Mouse (Mus musculus): ENCODE data around the gene Kcnc3. TPM values are rescaled to one million over a fixed set of nuclear protein-coding genes. Genes with fewer than 3 reads are reported as not detected.

Gene Kcnc3
- polyA plus RNA-seq, 1 experiment from 2014 or later: 5.2 TPM

GRCm38 (mm10) chr7:44563284-44563683, 27.2 kb upstream of the Kcnc3 start:
- WGBS: 51% methylated on average over 8 of the region's 8 CpGs
- H3K4me1 ChIP-seq (ENCODE audit: control insufficient read depth, insufficient read depth, low read length): no peaks in the 10 kb centered on the region
- DNase-seq (no peak), ATAC-seq (ENCODE audit: low FRiP score, low TSS enrichment) (no peak)
- H3K27me3 ChIP-seq (ENCODE audit: control insufficient read depth, insufficient read depth, low read length): no peaks in the 10 kb centered on the region
- H3K9me3 ChIP-seq (ENCODE audit: control insufficient read depth, low read length): no peaks in the 10 kb centered on the region
- no peak overlapping the region for H3K4me2 ChIP-seq (ENCODE audit: low read length)
- H3K36me3 ChIP-seq (ENCODE audit: control insufficient read depth, insufficient read depth, low read length): no peaks in the 10 kb centered on the region
- no peak overlapping the region for H3K4me3 ChIP-seq (replicated peaks; ENCODE audit: low read depth, low read length)
- no peak overlapping the region for H3K27ac ChIP-seq (replicated peaks; ENCODE audit: low read depth, low read length)
- H3K9ac ChIP-seq (replicated peaks; ENCODE audit: low read length): no peak overlapping the region

- H3K36me3 ChIP-seq (ENCODE audit: control insufficient read depth, insufficient read depth, low read length): no peaks in the 10 kb centered on the region
- H3K27ac ChIP-seq (replicated peaks; ENCODE audit: low read depth, low read length): no peak overlapping the region
- whole genome bisulfite sequencing: 82% methylated on average over 10 of the region's 10 CpGs
- H3K4me2 ChIP-seq (ENCODE audit: low read length): no peak overlapping the region
- DNase-seq (no peak), ATAC-seq (ENCODE audit: low FRiP score, low TSS enrichment) (no peak)
- H3K9ac ChIP-seq (replicated peaks; ENCODE audit: low read length): no peak overlapping the region
- no peaks in the 10 kb centered on the region for H3K4me1 ChIP-seq (ENCODE audit: control insufficient read depth, insufficient read depth, low read length)
- H3K9me3 ChIP-seq (ENCODE audit: control insufficient read depth, low read length): no peaks in the 10 kb centered on the region
- H3K4me3 ChIP-seq (replicated peaks; ENCODE audit: low read depth, low read length): no peak overlapping the region
- no peaks in the 10 kb centered on the region for H3K27me3 ChIP-seq (ENCODE audit: control insufficient read depth, insufficient read depth, low read length)
Observed at GRCm38 (mm10) chr7:44564486-44564885, 26.0 kb upstream of the Kcnc3 start.

- 79% methylated on average over 6 of the region's 6 CpGs for WGBS
- Histone ChIP-seq H3K4me1 (ENCODE audit: control insufficient read depth, insufficient read depth, low read length) (no peaks in the 10 kb centered on the region), H3K36me3 (ENCODE audit: control insufficient read depth, insufficient read depth, low read length) (no peaks in the 10 kb centered on the region), H3K27ac (replicated peaks; ENCODE audit: low read depth, low read length) (no peak overlapping the region), H3K4me3 (replicated peaks; ENCODE audit: low read depth, low read length) (no peak overlapping the region), H3K9ac (replicated peaks; ENCODE audit: low read length) (no peak overlapping the region), H3K9me3 (ENCODE audit: control insufficient read depth, low read length) (no peaks in the 10 kb centered on the region), H3K27me3 (ENCODE audit: control insufficient read depth, insufficient read depth, low read length) (no peaks in the 10 kb centered on the region), H3K4me2 (ENCODE audit: low read length) (no peak overlapping the region)
- DNase-seq (no peak), ATAC-seq (ENCODE audit: low FRiP score, low TSS enrichment) (no peak)
Observed at GRCm38 (mm10) chr7:44565414-44565813, 25.1 kb upstream of the Kcnc3 start.

GRCm38 (mm10) chr7:44568803-44569202, 21.7 kb upstream of the Kcnc3 start:
- no peak for DNase-seq
- Histone ChIP-seq H3K4me2 (ENCODE audit: low read length) (no peak overlapping the region), H3K9ac (replicated peaks; ENCODE audit: low read length) (no peak overlapping the region), H3K4me3 (replicated peaks; ENCODE audit: low read depth, low read length) (no peak overlapping the region), H3K9me3 (ENCODE audit: control insufficient read depth, low read length) (no peaks in the 10 kb centered on the region), H3K4me1 (ENCODE audit: control insufficient read depth, insufficient read depth, low read length) (no peaks in the 10 kb centered on the region), H3K27ac (replicated peaks; ENCODE audit: low read depth, low read length) (no peak overlapping the region), H3K36me3 (ENCODE audit: control insufficient read depth, insufficient read depth, low read length) (no peaks in the 10 kb centered on the region), H3K27me3 (ENCODE audit: control insufficient read depth, insufficient read depth, low read length) (no peaks in the 10 kb centered on the region)
- WGBS: 78% methylated on average over 9 of the region's 9 CpGs
- no peak for ATAC-seq (ENCODE audit: low FRiP score, low TSS enrichment)

GRCm38 (mm10) chr7:44570989-44571388, 19.5 kb upstream of the Kcnc3 start:
- H3K27me3 ChIP-seq (ENCODE audit: control insufficient read depth, insufficient read depth, low read length): no peaks in the 10 kb centered on the region
- H3K27ac ChIP-seq (replicated peaks; ENCODE audit: low read depth, low read length): no peak overlapping the region
- no peaks in the 10 kb centered on the region for H3K9me3 ChIP-seq (ENCODE audit: control insufficient read depth, low read length)
- H3K4me1 ChIP-seq (ENCODE audit: control insufficient read depth, insufficient read depth, low read length): no peaks in the 10 kb centered on the region
- DNase-seq (no peak), ATAC-seq (ENCODE audit: low FRiP score, low TSS enrichment) (no peak)
- H3K36me3 ChIP-seq (ENCODE audit: control insufficient read depth, insufficient read depth, low read length): no peaks in the 10 kb centered on the region
- WGBS: 87% methylated on average over 6 of the region's 6 CpGs
- no peak overlapping the region for H3K9ac ChIP-seq (replicated peaks; ENCODE audit: low read length)
- no peak overlapping the region for H3K4me2 ChIP-seq (ENCODE audit: low read length)
- no peak overlapping the region for H3K4me3 ChIP-seq (replicated peaks; ENCODE audit: low read depth, low read length)

GRCm38 (mm10) chr7:44571811-44572210, 18.7 kb upstream of the Kcnc3 start:
- DNase-seq: no peak

GRCm38 (mm10) chr7:44572213-44572701, 18.2 kb upstream of the Kcnc3 start, which contains the start of gene Napsa:
TSS of gene Napsa (plus strand) at chr7:44572380.
- WGBS: 33% methylated on average over 7 of the region's 7 CpGs
- DNase-seq (no peak), ATAC-seq (ENCODE audit: low FRiP score, low TSS enrichment) (no peak)

More at GRCm38 (mm10) chr7:44571811-44572210, 18.7 kb upstream of the Kcnc3 start:
- Histone ChIP-seq H3K27ac (replicated peaks; ENCODE audit: low read depth, low read length) (no peak overlapping the region), H3K4me2 (ENCODE audit: low read length) (no peak overlapping the region), H3K36me3 (ENCODE audit: control insufficient read depth, insufficient read depth, low read length) (no peaks in the 10 kb centered on the region), H3K9ac (replicated peaks; ENCODE audit: low read length) (no peak overlapping the region), H3K4me3 (replicated peaks; ENCODE audit: low read depth, low read length) (no peak overlapping the region), H3K9me3 (ENCODE audit: control insufficient read depth, low read length) (no peaks in the 10 kb centered on the region), H3K4me1 (ENCODE audit: control insufficient read depth, insufficient read depth, low read length) (no peaks in the 10 kb centered on the region), H3K27me3 (ENCODE audit: control insufficient read depth, insufficient read depth, low read length) (no peaks in the 10 kb centered on the region)
- no peak for ATAC-seq (ENCODE audit: low FRiP score, low TSS enrichment)
- WGBS: 36% methylated on average over 4 of the region's 4 CpGs

GRCm38 (mm10) chr7:44572956-44573484, 17.4 kb upstream of the Kcnc3 start:
- Histone ChIP-seq H3K36me3 (ENCODE audit: control insufficient read depth, insufficient read depth, low read length) (no peaks in the 10 kb centered on the region), H3K4me2 (ENCODE audit: low read length) (no peak overlapping the region), H3K27ac (replicated peaks; ENCODE audit: low read depth, low read length) (no peak overlapping the region), H3K27me3 (ENCODE audit: control insufficient read depth, insufficient read depth, low read length) (no peaks in the 10 kb centered on the region), H3K9me3 (ENCODE audit: control insufficient read depth, low read length) (no peaks in the 10 kb centered on the region), H3K9ac (replicated peaks; ENCODE audit: low read length) (no peak overlapping the region), H3K4me1 (ENCODE audit: control insufficient read depth, insufficient read depth, low read length) (no peaks in the 10 kb centered on the region), H3K4me3 (replicated peaks; ENCODE audit: low read depth, low read length) (no peak overlapping the region)
- WGBS: 76% methylated on average over 5 of the region's 5 CpGs
- ATAC-seq (ENCODE audit: low FRiP score, low TSS enrichment) (no peak), DNase-seq (no peak)

More at GRCm38 (mm10) chr7:44572213-44572701, 18.2 kb upstream of the Kcnc3 start, which contains the start of gene Napsa:
- no peak within 1 kb of the TSS for H3K4me3 ChIP-seq (replicated peaks; ENCODE audit: low read depth, low read length)
- H3K9me3 ChIP-seq (ENCODE audit: control insufficient read depth, low read length): no peaks in the 10 kb centered on the region
- H3K4me1 ChIP-seq (ENCODE audit: control insufficient read depth, insufficient read depth, low read length): no peaks in the 10 kb centered on the region
- no peaks in the 10 kb centered on the region for H3K36me3 ChIP-seq (ENCODE audit: control insufficient read depth, insufficient read depth, low read length)
- no peaks in the 10 kb centered on the region for H3K27me3 ChIP-seq (ENCODE audit: control insufficient read depth, insufficient read depth, low read length)
- no peak within 1 kb of the TSS for H3K27ac ChIP-seq (replicated peaks; ENCODE audit: low read depth, low read length)
- no peak within 1 kb of the TSS for H3K4me2 ChIP-seq (ENCODE audit: low read length)
- H3K9ac ChIP-seq (replicated peaks; ENCODE audit: low read length): no peak within 1 kb of the TSS

GRCm38 (mm10) chr7:44576333-44576844, 14.1 kb upstream of the Kcnc3 start:
- 46% methylated on average over 5 of the region's 5 CpGs for WGBS
- DNase-seq: no peak
- no peaks in the 10 kb centered on the region for H3K36me3 ChIP-seq (ENCODE audit: control insufficient read depth, insufficient read depth, low read length)
- no peak overlapping the region for H3K4me3 ChIP-seq (replicated peaks; ENCODE audit: low read depth, low read length)
- no peaks in the 10 kb centered on the region for H3K27me3 ChIP-seq (ENCODE audit: control insufficient read depth, insufficient read depth, low read length)
- H3K4me2 ChIP-seq (ENCODE audit: low read length): no peak overlapping the region
- no peak for ATAC-seq (ENCODE audit: low FRiP score, low TSS enrichment)
- H3K27ac ChIP-seq (replicated peaks; ENCODE audit: low read depth, low read length): no peak overlapping the region
- no peaks in the 10 kb centered on the region for H3K9me3 ChIP-seq (ENCODE audit: control insufficient read depth, low read length)
- H3K4me1 ChIP-seq (ENCODE audit: control insufficient read depth, insufficient read depth, low read length): no peaks in the 10 kb centered on the region
- no peak overlapping the region for H3K9ac ChIP-seq (replicated peaks; ENCODE audit: low read length)

Measured in midbrain, embryonic 14.5 days (tissue).